Mouse (Mus musculus): Measurements from ENCODE around the gene Tmem132d. TPM values are rescaled to one million over a fixed set of nuclear protein-coding genes. Genes with fewer than 3 reads are reported as not detected.

Tmem132d gene
- polyA plus RNA-seq, 2 experiments: 0.33 to 0.58 TPM

- Histone ChIP-seq H3K36me3 (ENCODE audit: control insufficient read depth, insufficient read depth, low read length) (no peaks in the 10 kb centered on the region), H3K4me1 (ENCODE audit: control insufficient read depth, insufficient read depth, low read length) (0 out of 2 replicates have a peak, but pooled peaks cover 3% of the 10 kb centered on the region), H3K9me3 (ENCODE audit: control insufficient read depth, low read length) (no peaks in the 10 kb centered on the region), H3K4me2 (replicated peaks; ENCODE audit: low read depth, low read length, severe bottlenecking) (no peak overlapping the region), H3K4me3 (replicated peaks; ENCODE audit: low read length) (no peak overlapping the region), H3K9ac (ENCODE audit: low read depth, low read length, severe bottlenecking) (no peak overlapping the region), H3K27ac (replicated peaks; ENCODE audit: low read depth, low read length) (no peak overlapping the region), H3K27me3 (ENCODE audit: control insufficient read depth, insufficient read depth, low read length) (no peaks in the 10 kb centered on the region)
- TF ChIP-seq POLR2A (IDR thresholded peaks at IDR 0.05; ENCODE audit: borderline replicate concordance, extremely low read depth, insufficient read depth, insufficient read length): no peak
- DNase-seq (ENCODE audit: low spot score) (no peak), ATAC-seq (ENCODE audit: low FRiP score, low read depth) (no peak)
- WGBS: 56% methylated on average over 8 of the region's 8 CpGs
Observed at GRCm38 (mm10) chr5:128136818-128137217, 296.1 kb downstream of the Tmem132d start.

- Histone ChIP-seq H3K9ac (ENCODE audit: low read depth, low read length, severe bottlenecking) (no peak overlapping the region), H3K27me3 (ENCODE audit: control insufficient read depth, insufficient read depth, low read length) (no peaks in the 10 kb centered on the region), H3K9me3 (ENCODE audit: control insufficient read depth, low read length) (no peaks in the 10 kb centered on the region), H3K36me3 (ENCODE audit: control insufficient read depth, insufficient read depth, low read length) (no peaks in the 10 kb centered on the region), H3K27ac (replicated peaks; ENCODE audit: low read depth, low read length) (no peak overlapping the region), H3K4me1 (ENCODE audit: control insufficient read depth, insufficient read depth, low read length) (no peaks in the 10 kb centered on the region), H3K4me2 (replicated peaks; ENCODE audit: low read depth, low read length, severe bottlenecking) (no peak overlapping the region), H3K4me3 (replicated peaks; ENCODE audit: low read length) (no peak overlapping the region)
- ATAC-seq (ENCODE audit: low FRiP score, low read depth) (no peak), DNase-seq (ENCODE audit: low spot score) (no peak)
- WGBS: 62% methylated on average over 3 of the region's 3 CpGs
- TF ChIP-seq POLR2A (IDR thresholded peaks at IDR 0.05; ENCODE audit: borderline replicate concordance, extremely low read depth, insufficient read depth, insufficient read length): no peak
Observed at GRCm38 (mm10) chr5:128122656-128123055, 310.2 kb downstream of the Tmem132d start.

- ATAC-seq (ENCODE audit: low FRiP score, low read depth) (no peak), DNase-seq (ENCODE audit: low spot score) (no peak)
- no peaks in the 10 kb centered on the region for H3K36me3 ChIP-seq (ENCODE audit: control insufficient read depth, insufficient read depth, low read length)
- no peak overlapping the region for H3K4me2 ChIP-seq (replicated peaks; ENCODE audit: low read depth, low read length, severe bottlenecking)
- TF ChIP-seq POLR2A (IDR thresholded peaks at IDR 0.05; ENCODE audit: borderline replicate concordance, extremely low read depth, insufficient read depth, insufficient read length): no peak
- H3K4me1 ChIP-seq (ENCODE audit: control insufficient read depth, insufficient read depth, low read length): no peaks in the 10 kb centered on the region
- no peaks in the 10 kb centered on the region for H3K27me3 ChIP-seq (ENCODE audit: control insufficient read depth, insufficient read depth, low read length)
- WGBS: 42% methylated on average over 3 of the region's 3 CpGs
- no peak overlapping the region for H3K4me3 ChIP-seq (replicated peaks; ENCODE audit: low read length)
- H3K27ac ChIP-seq (replicated peaks; ENCODE audit: low read depth, low read length): no peak overlapping the region
- no peak overlapping the region for H3K9ac ChIP-seq (ENCODE audit: low read depth, low read length, severe bottlenecking)
- H3K9me3 ChIP-seq (ENCODE audit: control insufficient read depth, low read length): no peaks in the 10 kb centered on the region
Observed at GRCm38 (mm10) chr5:128119171-128119570, 313.7 kb downstream of the Tmem132d start.

GRCm38 (mm10) chr5:128113107-128113506 lies 319.8 kb downstream of the Tmem132d start:
- Histone ChIP-seq H3K36me3 (ENCODE audit: control insufficient read depth, insufficient read depth, low read length) (no peaks in the 10 kb centered on the region), H3K9me3 (ENCODE audit: control insufficient read depth, low read length) (no peaks in the 10 kb centered on the region), H3K4me1 (ENCODE audit: control insufficient read depth, insufficient read depth, low read length) (no peaks in the 10 kb centered on the region), H3K9ac (ENCODE audit: low read depth, low read length, severe bottlenecking) (no peak overlapping the region), H3K4me3 (replicated peaks; ENCODE audit: low read length) (no peak overlapping the region), H3K27me3 (ENCODE audit: control insufficient read depth, insufficient read depth, low read length) (no peaks in the 10 kb centered on the region), H3K27ac (replicated peaks; ENCODE audit: low read depth, low read length) (no peak overlapping the region), H3K4me2 (replicated peaks; ENCODE audit: low read depth, low read length, severe bottlenecking) (no peak overlapping the region)
- ATAC-seq (ENCODE audit: low FRiP score, low read depth) (no peak), DNase-seq (ENCODE audit: low spot score) (no peak)
- WGBS: 89% methylated on average over 8 of the region's 8 CpGs
- TF ChIP-seq POLR2A (IDR thresholded peaks at IDR 0.05; ENCODE audit: borderline replicate concordance, extremely low read depth, insufficient read depth, insufficient read length): no peak

GRCm38 (mm10) chr5:128112518-128112917 lies 320.4 kb downstream of the Tmem132d start:
- H3K27ac ChIP-seq (replicated peaks; ENCODE audit: low read depth, low read length): no peak overlapping the region
- WGBS: 94% methylated on average over 3 of the region's 3 CpGs
- no peak for DNase-seq (ENCODE audit: low spot score)
- no peak for TF ChIP-seq POLR2A (IDR thresholded peaks at IDR 0.05; ENCODE audit: borderline replicate concordance, extremely low read depth, insufficient read depth, insufficient read length)
- H3K36me3 ChIP-seq (ENCODE audit: control insufficient read depth, insufficient read depth, low read length): no peaks in the 10 kb centered on the region
- H3K9ac ChIP-seq (ENCODE audit: low read depth, low read length, severe bottlenecking): no peak overlapping the region
- ATAC-seq (ENCODE audit: low FRiP score, low read depth): no peak
- no peak overlapping the region for H3K4me3 ChIP-seq (replicated peaks; ENCODE audit: low read length)
- H3K4me1 ChIP-seq (ENCODE audit: control insufficient read depth, insufficient read depth, low read length): no peaks in the 10 kb centered on the region
- no peak overlapping the region for H3K4me2 ChIP-seq (replicated peaks; ENCODE audit: low read depth, low read length, severe bottlenecking)
- no peaks in the 10 kb centered on the region for H3K9me3 ChIP-seq (ENCODE audit: control insufficient read depth, low read length)
- no peaks in the 10 kb centered on the region for H3K27me3 ChIP-seq (ENCODE audit: control insufficient read depth, insufficient read depth, low read length)

- DNase-seq (ENCODE audit: low spot score) (no peak), ATAC-seq (ENCODE audit: low FRiP score, low read depth) (no peak)
- H3K27me3 ChIP-seq (ENCODE audit: control insufficient read depth, insufficient read depth, low read length): no peaks in the 10 kb centered on the region
- no peaks in the 10 kb centered on the region for H3K36me3 ChIP-seq (ENCODE audit: control insufficient read depth, insufficient read depth, low read length)
- H3K9ac ChIP-seq (ENCODE audit: low read depth, low read length, severe bottlenecking): no peak overlapping the region
- H3K27ac ChIP-seq (replicated peaks; ENCODE audit: low read depth, low read length): no peak overlapping the region
- no peak overlapping the region for H3K4me2 ChIP-seq (replicated peaks; ENCODE audit: low read depth, low read length, severe bottlenecking)
- 82% methylated on average over 5 of the region's 5 CpGs for WGBS
- H3K4me1 ChIP-seq (ENCODE audit: control insufficient read depth, insufficient read depth, low read length): no peaks in the 10 kb centered on the region
- TF ChIP-seq POLR2A (IDR thresholded peaks at IDR 0.05; ENCODE audit: borderline replicate concordance, extremely low read depth, insufficient read depth, insufficient read length): no peak
- no peak overlapping the region for H3K4me3 ChIP-seq (replicated peaks; ENCODE audit: low read length)
- H3K9me3 ChIP-seq (ENCODE audit: control insufficient read depth, low read length): no peaks in the 10 kb centered on the region
Observed at GRCm38 (mm10) chr5:128111664-128112063, 321.2 kb downstream of the Tmem132d start.

Measured in limb, embryonic 14.5 days (tissue).